Mouse (Mus musculus) megakaryocyte, embryonic 14.5 days (primary cell): Measurements from ENCODE around the gene Sigmar1.
"Not testable (repeated sequence)": the region's sequence is repeated elsewhere in the genome, so short reads cannot be mapped to it uniquely, and the experiment has no call there.

ENCODE experiments used
- FLI1 ChIP-seq: IDR thresholded peaks from 2 replicates; pipeline ENCODE4 v1.6.1; 2012; ENCODE audit warnings: low read length, inconsistent platforms, mixed read lengths
- GATA1 ChIP-seq: IDR thresholded peaks from 3 replicates; pipeline ENCODE4 v1.6.1; 2012; ENCODE audit warnings: mixed read lengths, low read length, inconsistent platforms, borderline replicate concordance

DNA sequence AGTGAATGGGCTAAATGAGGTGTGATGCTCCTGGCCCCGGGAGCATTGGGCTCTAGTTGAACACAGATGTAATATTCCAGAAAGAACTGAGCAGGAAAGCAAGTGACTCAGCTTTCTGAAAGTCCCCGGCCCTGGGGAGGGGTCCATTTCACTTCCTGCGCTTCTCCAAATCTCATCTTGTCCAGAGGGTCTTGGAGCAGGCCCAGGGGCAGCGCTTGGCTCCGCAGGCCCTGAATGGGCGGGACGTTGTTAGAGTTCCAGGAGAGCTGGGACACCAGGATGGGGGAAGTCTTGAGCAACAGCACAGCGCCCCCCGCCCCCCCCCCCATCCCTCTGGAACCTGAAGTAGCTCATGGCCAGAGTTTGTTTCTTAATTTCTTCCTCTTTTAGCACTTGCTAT is 25.3 kb upstream of the Sigmar1 start:
- TF ChIP-seq GATA1, FLI1: not testable (repeated sequence)
